Mouse (Mus musculus): ENCODE measurements around the gene Timeless. TPM values are rescaled to one million over a fixed set of nuclear protein-coding genes. Genes with fewer than 3 reads are reported as not detected.

The Timeless gene
- polyA plus RNA-seq, 1 experiment from 2014 or later = 23.6 TPM

Other genes with a start within 250 kb of the Timeless start
- gene Hsd17b6, start 224.5 kb upstream of the Timeless start, polyA plus RNA-seq (2015; fragmentation: Nextera tagmentation; extraction: Ambion mirVana) = 0.14 and 0.20 TPM in 2 replicates
- 60.8 and 69.4 TPM in 2 replicates for gene Prim1, start 216.9 kb upstream of the Timeless start, polyA plus RNA-seq (2015; fragmentation: Nextera tagmentation; extraction: Ambion mirVana)
- gene Naca, start 196.5 kb upstream of the Timeless start, polyA plus RNA-seq (2015; fragmentation: Nextera tagmentation; extraction: Ambion mirVana) = 301 and 339 TPM in 2 replicates
- gene Ptges3, start 173.1 kb upstream of the Timeless start, polyA plus RNA-seq (2015; fragmentation: Nextera tagmentation; extraction: Ambion mirVana) = 171 and 201 TPM in 2 replicates
- 1,845 and 1,875 TPM in 2 replicates for gene Atp5b, start 148.8 kb upstream of the Timeless start, polyA plus RNA-seq (2015; fragmentation: Nextera tagmentation; extraction: Ambion mirVana)
- 5.4 and 6.0 TPM in 2 replicates for gene Baz2a, start 140.5 kb upstream of the Timeless start, polyA plus RNA-seq (2015; fragmentation: Nextera tagmentation; extraction: Ambion mirVana)
- gene Rbms2, start 51.8 kb upstream of the Timeless start, polyA plus RNA-seq (2015; fragmentation: Nextera tagmentation; extraction: Ambion mirVana) = 5.5 and 7.3 TPM in 2 replicates
- 14.8 and 21.4 TPM in 2 replicates for gene Gls2, start 37.6 kb upstream of the Timeless start, polyA plus RNA-seq (2015; fragmentation: Nextera tagmentation; extraction: Ambion mirVana)
- 28.0 and 30.8 TPM in 2 replicates for gene Spryd4, start 20.3 kb upstream of the Timeless start, polyA plus RNA-seq (2015; fragmentation: Nextera tagmentation; extraction: Ambion mirVana)
- gene Mip, start 6.2 kb upstream of the Timeless start, polyA plus RNA-seq (2015; fragmentation: Nextera tagmentation; extraction: Ambion mirVana) = 0.05 TPM in 1 of 2 replicates, not detected in the other
- gene Apon, start 22.0 kb downstream of the Timeless start, polyA plus RNA-seq (2015; fragmentation: Nextera tagmentation; extraction: Ambion mirVana) = 1.4 and 1.9 TPM in 2 replicates
- 212 and 253 TPM in 2 replicates for gene Apof, start 36.6 kb downstream of the Timeless start, polyA plus RNA-seq (2015; fragmentation: Nextera tagmentation; extraction: Ambion mirVana)
- 7.8 and 9.5 TPM in 2 replicates for gene Stat2, start 38.5 kb downstream of the Timeless start, polyA plus RNA-seq (2015; fragmentation: Nextera tagmentation; extraction: Ambion mirVana)
- gene Il23a, start 66.7 kb downstream of the Timeless start, polyA plus RNA-seq (2015; fragmentation: Nextera tagmentation; extraction: Ambion mirVana) = 0.06 and 0.12 TPM in 2 replicates
- 13.2 and 14.8 TPM in 2 replicates for gene Pan2, start 71.3 kb downstream of the Timeless start, polyA plus RNA-seq (2015; fragmentation: Nextera tagmentation; extraction: Ambion mirVana)
- gene Cnpy2, start 90.4 kb downstream of the Timeless start, polyA plus RNA-seq (2015; fragmentation: Nextera tagmentation; extraction: Ambion mirVana) = 86.6 and 92.8 TPM in 2 replicates
- 102 and 107 TPM in 2 replicates for gene Cs, start 105.7 kb downstream of the Timeless start, polyA plus RNA-seq (2015; fragmentation: Nextera tagmentation; extraction: Ambion mirVana)
- 0.65 and 0.96 TPM in 2 replicates for gene Coq10a, start 136.9 kb downstream of the Timeless start, polyA plus RNA-seq (2015; fragmentation: Nextera tagmentation; extraction: Ambion mirVana)
- 4.0 and 4.3 TPM in 2 replicates for gene Ankrd52, start 145.1 kb downstream of the Timeless start, polyA plus RNA-seq (2015; fragmentation: Nextera tagmentation; extraction: Ambion mirVana)
- 76.8 and 88.2 TPM in 2 replicates for gene Slc39a5, start 169.2 kb downstream of the Timeless start, polyA plus RNA-seq (2015; fragmentation: Nextera tagmentation; extraction: Ambion mirVana)
- 31.6 and 31.7 TPM in 2 replicates for gene Nabp2, start 179.4 kb downstream of the Timeless start, polyA plus RNA-seq (2015; fragmentation: Nextera tagmentation; extraction: Ambion mirVana)
- gene Rnf41, start 179.6 kb downstream of the Timeless start, polyA plus RNA-seq (2015; fragmentation: Nextera tagmentation; extraction: Ambion mirVana) = 8.3 and 8.5 TPM in 2 replicates
- 20.3 and 22.6 TPM in 2 replicates for gene Smarcc2, start 227.2 kb downstream of the Timeless start, polyA plus RNA-seq (2015; fragmentation: Nextera tagmentation; extraction: Ambion mirVana)